Mouse (Mus musculus) WW6 (cell line): Measurements from ENCODE around the gene Fndc3a.

ENCODE experiments used
- DNase-seq: peaks from one replicate; pipeline ENCODE4 v3.0.0-alpha.2; 2013; ENCODE audit warnings: low read depth, low spot score

Fndc3a gene

DNA sequence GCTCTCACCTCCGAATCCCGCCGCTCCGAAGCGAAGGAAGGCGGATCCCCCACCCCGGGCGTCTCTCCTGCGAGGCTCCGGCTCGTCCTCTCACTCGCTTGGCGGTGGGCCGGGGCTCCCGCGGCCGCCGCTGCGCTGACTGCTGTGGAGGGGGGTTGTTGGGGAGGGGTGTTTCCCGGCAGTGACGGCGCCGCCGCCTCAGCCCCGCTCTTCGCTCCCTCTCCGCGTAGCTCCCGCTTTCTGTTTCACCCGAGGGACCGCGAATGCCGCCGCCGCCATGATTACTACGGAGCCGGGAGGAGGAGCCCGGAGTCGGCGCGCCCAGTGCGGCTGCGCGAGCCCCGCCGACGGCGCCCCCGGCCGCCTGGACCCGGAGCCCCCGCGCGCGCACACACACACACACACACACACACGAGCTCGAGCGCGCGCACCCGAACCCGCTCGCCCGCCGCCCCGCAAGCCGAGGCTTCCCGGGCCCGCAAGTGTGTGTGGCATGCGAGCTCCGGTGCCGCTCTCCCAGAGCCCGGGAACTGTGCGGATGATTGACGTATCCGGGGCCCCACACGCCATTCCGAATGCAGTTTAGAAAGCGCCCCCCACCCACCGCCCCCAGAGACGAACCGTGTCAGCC, at the start of gene Fndc3a:
TSS of gene Fndc3a (minus strand) at position 294 of the 631 bp plus-strand sequence.
- DNase-seq, result peak; percentile 40

GRCm38 (mm10) chr14:72752893-72753292, 43.1 kb upstream of the Fndc3a start:
- DNase-seq, result no peak

DNA sequence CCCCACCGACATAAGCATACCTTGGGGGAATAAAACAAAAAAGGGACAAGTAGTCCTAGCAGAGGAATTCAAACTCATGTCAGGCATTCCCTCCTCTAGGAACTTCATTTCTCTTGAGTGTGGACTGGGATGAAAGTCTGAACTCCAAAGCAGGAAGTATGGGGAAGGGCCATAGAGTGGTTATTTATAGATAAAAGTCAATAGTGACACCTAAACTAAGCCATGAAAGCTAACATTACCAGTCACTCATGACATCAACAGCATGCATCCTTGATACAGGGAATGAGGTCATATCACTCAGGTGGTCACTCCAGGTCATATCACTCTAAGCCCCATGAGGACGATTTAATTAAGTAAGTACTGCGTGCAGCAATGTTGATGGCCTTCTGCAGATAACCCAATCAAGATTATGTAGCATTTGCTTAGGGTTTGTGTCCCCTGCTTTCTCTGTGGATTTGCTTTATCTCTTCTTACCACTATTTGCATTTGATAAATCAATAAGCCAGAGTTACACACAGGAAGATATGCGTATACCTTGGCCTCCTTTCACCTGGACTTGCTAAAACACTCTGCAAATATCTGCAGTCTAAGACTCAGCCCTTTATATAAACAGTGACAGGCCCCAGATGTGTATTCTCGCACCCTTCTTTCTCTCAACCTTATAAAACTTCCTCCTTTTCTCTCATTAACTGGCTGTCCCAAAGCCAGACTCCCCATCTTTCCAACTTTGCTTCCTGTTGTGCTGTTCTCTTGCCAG, 40.8 kb upstream of the Fndc3a start:
- no peak for DNase-seq

GRCm38 (mm10) chr14:72748331-72748730, 38.5 kb upstream of the Fndc3a start:
- no peak for DNase-seq

- no peak for DNase-seq
Observed at GRCm38 (mm10) chr14:72741667-72742066, 31.9 kb upstream of the Fndc3a start.

GRCm38 (mm10) chr14:72740336-72740735, 30.5 kb upstream of the Fndc3a start:
- no peak for DNase-seq

GRCm38 (mm10) chr14:72739484-72740208, 29.8 kb upstream of the Fndc3a start:
- DNase-seq, result no peak

DNA sequence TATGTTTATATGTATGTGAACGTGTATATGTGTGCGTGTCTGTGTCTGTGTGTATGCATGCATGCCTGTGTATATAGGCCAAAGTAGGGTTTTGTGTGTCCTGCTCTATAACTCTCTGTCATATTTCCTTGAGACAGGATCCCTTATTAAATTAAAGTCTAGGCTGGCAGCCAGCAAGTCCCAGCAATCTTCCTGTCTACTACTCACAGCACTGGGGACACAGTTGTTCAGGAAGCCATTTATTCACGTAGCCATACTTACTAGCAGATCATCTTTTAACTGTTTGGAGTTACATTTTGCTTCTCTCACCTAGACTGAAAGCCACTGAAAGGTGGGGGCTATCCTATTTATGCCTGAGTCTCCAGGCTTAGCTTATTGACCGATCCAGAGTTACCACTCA, 29.0 kb upstream of the Fndc3a start:
- DNase-seq, result no peak

DNA sequence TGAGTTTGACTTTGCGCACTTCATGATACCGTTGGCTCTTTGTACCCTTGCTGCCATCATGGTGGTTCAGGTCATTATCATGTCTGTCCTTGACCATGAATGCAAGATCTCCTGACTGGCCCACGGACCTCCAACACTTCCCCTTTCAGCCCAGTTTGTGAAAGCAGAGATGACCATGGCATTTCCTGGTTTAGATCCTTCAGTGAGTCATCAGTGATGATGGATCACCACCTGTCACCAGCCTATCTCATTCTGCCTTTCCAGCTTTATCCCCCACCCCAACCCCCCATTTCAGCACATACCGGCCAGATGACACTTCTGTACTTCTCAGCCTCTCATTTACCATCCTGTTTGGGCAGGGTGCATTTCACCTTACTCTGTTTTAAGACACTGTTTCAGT, 28.4 kb upstream of the Fndc3a start:
- no peak for DNase-seq

DNA sequence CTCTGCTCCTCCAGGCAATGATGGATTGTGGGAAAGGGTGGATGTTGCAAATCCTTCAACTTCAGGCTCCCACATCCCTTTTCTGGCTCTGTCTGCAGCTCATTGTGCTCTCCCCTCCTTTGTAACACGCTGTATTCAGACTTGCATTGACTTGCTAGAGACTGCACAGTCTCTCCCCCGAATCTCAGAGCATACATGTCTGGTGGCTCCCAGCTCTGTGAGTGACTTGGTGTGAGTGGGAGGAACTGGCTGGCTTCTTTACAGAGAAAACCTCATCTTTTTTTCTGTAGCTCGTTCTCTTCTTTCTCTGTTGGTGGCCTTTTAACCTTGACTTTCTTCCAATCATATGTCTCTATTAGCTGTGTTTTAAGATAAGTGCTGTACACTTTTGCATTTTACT, 16.1 kb upstream of the Fndc3a start:
- DNase-seq, result no peak

GRCm38 (mm10) chr14:72722274-72723053, 12.7 kb upstream of the Fndc3a start:
- DNase-seq, result no peak

- DNase-seq, result no peak
Observed at GRCm38 (mm10) chr14:72716175-72716574, 6.4 kb upstream of the Fndc3a start.

DNA sequence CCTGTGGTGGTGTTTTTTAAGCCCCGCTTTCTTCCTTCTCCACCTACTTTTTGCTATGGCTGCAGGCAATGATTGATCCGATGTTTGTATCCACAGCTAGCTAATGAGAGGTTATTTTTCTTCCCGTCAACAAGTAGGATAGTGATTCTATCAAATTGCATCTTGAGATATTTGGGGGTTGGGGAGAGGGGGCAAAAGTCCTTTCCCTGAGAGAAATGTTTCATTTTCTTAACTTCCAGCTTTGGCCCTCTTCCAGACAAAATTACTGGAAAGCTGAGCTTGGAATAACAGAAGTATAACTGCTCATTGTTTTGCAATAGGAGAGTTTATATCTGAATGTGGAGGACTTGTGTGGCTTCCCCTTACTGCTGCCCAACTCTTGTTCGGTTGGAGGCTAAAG, 1.3 kb upstream of the Fndc3a start:
- no peak for DNase-seq

- peak; percentile 45 for DNase-seq
Observed at GRCm38 (mm10) chr14:72710341-72711027, 681 bp upstream of the Fndc3a start.

DNA sequence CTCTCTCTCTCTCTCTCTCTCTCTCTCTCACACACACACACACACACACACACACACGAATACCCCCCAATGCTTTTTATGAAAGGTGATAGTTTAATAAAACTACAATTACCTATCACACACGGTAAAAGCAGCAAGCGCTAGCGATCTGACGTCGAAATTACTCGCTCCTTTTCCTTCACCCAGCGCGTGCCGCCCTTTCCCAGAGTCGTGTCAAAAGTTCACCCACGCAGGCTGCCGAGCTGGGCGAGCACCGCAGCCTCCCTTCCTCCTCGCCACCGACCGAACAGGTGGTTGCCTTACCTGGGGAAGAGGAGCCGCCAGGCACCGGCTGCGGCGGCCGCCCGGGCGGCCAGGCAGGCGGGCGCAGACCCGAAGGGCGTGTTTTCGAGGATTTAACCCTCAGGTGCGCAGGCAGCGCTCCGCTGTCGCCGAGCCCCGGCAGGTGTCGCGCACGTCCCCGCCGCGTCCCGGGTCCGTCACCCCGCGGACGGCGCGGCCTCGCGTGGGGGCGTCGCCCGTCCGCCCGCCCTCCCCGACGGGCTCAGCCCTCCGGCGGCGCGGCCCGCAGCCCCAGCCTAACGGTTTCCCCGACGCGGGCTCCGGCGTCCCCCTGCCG, 603 bp downstream of the Fndc3a start:
- DNase-seq, result no peak

GRCm38 (mm10) chr14:72708581-72708991, 1.2 kb downstream of the Fndc3a start:
- no peak for DNase-seq

GRCm38 (mm10) chr14:72700056-72700455, 9.7 kb downstream of the Fndc3a start:
- DNase-seq, result no peak

DNA sequence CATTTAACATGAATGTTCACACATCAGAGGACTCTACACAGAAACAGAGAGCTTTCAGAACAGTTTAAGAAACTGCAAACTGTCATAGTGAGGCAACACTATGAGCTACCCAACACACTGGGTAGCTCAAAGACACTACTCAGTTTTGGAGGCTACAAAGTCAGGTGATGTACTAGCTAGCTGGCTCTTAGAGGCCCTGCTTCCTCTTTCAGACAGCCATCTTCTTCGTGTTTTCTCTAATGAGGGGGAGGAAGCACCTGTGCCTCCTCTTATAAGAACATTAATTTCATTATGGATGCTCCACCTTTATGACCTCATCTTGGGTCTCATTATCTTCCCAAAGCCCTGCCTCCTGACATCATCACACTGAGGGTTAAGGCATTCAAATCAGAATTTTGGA, 18.4 kb downstream of the Fndc3a start:
- no peak for DNase-seq

DNA sequence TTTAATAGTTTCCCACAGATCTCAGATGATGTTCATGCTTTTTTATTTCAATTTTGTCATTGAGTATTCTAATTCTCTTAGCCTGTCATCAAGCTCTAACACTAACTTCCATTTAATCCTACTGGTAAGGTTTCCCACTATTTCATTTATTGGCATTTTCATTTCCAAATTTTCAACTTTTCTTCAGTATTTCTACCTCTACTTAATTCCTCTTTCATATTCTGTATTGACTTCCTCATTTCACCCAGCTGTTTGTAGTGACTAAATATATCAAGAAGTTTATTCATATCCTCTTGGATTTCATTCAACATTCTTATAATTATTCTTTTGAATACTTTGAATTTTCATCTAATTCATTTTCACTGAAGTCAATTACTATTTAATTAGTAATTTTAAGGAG, 20.3 kb downstream of the Fndc3a start:
- no peak for DNase-seq

DNA sequence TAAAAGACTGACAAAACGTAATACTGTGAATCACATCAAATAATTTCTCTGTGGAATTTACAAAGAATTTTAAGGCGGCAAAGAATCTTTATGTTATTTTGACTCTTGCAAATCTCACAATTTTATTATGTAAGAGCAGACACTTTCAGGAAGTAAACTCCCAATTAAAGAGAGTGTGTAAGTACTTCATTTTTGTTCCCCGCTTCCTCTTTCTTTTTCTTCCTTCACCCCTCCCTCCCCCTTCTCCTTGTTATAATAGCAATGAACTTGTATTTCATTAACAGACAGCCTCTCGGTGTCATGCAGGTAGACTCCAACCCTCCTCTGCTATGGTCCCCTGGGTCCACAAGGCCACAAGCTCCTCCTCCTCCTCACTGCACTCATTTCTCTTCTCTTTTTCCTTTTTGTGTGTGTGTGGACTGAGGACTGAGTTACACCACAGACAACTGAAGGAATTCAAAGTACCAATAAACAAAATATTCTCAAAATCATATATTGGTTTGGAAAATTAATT, 24.9 kb downstream of the Fndc3a start:
- no peak for DNase-seq

DNA sequence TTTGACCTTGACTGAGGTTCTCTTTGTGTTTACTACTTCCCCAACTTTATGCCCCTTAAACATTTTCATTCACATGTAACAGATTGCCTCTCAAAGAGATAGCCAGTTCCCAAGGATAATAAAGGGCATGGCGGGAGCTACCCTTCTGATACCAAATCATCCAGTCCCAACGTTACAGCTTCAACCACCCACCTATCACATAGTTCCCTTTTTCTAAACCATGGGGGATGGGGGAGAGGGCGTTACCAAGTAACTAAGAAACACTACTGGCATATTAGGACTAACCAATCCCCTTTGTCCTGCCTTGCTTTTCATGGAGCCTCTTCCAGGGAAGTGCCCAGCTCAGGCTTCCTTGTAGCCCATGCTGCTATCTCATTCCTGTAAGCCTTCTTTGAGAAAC, 32.6 kb downstream of the Fndc3a start:
- no peak for DNase-seq
